Mouse (Mus musculus): Measurements from ENCODE around the gene Dcpp1. TPM values are rescaled to one million over a fixed set of nuclear protein-coding genes. Genes with fewer than 3 reads are reported as not detected.

The Dcpp1 gene
- polyA plus RNA-seq, 2 experiments: not detected

- ATAC-seq (ENCODE audit: low FRiP score, low read depth) (no peak), DNase-seq (ENCODE audit: low spot score) (no peak)
- H3K9me3 ChIP-seq (ENCODE audit: control insufficient read depth, low read length): no peaks in the 10 kb centered on the region
- 85% methylated on average over 6 of the region's 6 CpGs for WGBS
- H3K9ac ChIP-seq (ENCODE audit: low read depth, low read length, severe bottlenecking): no peak overlapping the region
- no peak overlapping the region for H3K27ac ChIP-seq (replicated peaks; ENCODE audit: low read depth, low read length)
- no peak overlapping the region for H3K4me3 ChIP-seq (replicated peaks; ENCODE audit: low read length)
- no peak overlapping the region for H3K4me2 ChIP-seq (replicated peaks; ENCODE audit: low read depth, low read length, severe bottlenecking)
- TF ChIP-seq POLR2A (IDR thresholded peaks at IDR 0.05; ENCODE audit: borderline replicate concordance, extremely low read depth, insufficient read depth, insufficient read length): no peak
- no peaks in the 10 kb centered on the region for H3K36me3 ChIP-seq (ENCODE audit: control insufficient read depth, insufficient read depth, low read length)
- no peaks in the 10 kb centered on the region for H3K27me3 ChIP-seq (ENCODE audit: control insufficient read depth, insufficient read depth, low read length)
- no peaks in the 10 kb centered on the region for H3K4me1 ChIP-seq (ENCODE audit: control insufficient read depth, insufficient read depth, low read length)
Observed at GRCm38 (mm10) chr17:23857193-23857592, 23.5 kb upstream of the Dcpp1 start.

GRCm38 (mm10) chr17:23857913-23858312 lies 22.8 kb upstream of the Dcpp1 start:
- Histone ChIP-seq H3K27ac (replicated peaks; ENCODE audit: low read depth, low read length) (no peak overlapping the region), H3K4me1 (ENCODE audit: control insufficient read depth, insufficient read depth, low read length) (no peaks in the 10 kb centered on the region), H3K9me3 (ENCODE audit: control insufficient read depth, low read length) (no peaks in the 10 kb centered on the region), H3K4me2 (replicated peaks; ENCODE audit: low read depth, low read length, severe bottlenecking) (no peak overlapping the region), H3K36me3 (ENCODE audit: control insufficient read depth, insufficient read depth, low read length) (no peaks in the 10 kb centered on the region), H3K27me3 (ENCODE audit: control insufficient read depth, insufficient read depth, low read length) (no peaks in the 10 kb centered on the region), H3K9ac (ENCODE audit: low read depth, low read length, severe bottlenecking) (no peak overlapping the region), H3K4me3 (replicated peaks; ENCODE audit: low read length) (no peak overlapping the region)
- no peak for ATAC-seq (ENCODE audit: low FRiP score, low read depth)
- 57% methylated on average over 2 of the region's 2 CpGs for WGBS
- no peak for TF ChIP-seq POLR2A (IDR thresholded peaks at IDR 0.05; ENCODE audit: borderline replicate concordance, extremely low read depth, insufficient read depth, insufficient read length)
- no peak for DNase-seq (ENCODE audit: low spot score)

GRCm38 (mm10) chr17:23862926-23863325 lies 17.8 kb upstream of the Dcpp1 start:
- TF ChIP-seq POLR2A (IDR thresholded peaks at IDR 0.05; ENCODE audit: borderline replicate concordance, extremely low read depth, insufficient read depth, insufficient read length): no peak
- 89% methylated on average over 4 of the region's 4 CpGs for WGBS

GRCm38 (mm10) chr17:23867756-23868155 lies 12.9 kb upstream of the Dcpp1 start, which contains the start of gene Prss21:
TSS of gene Prss21 (plus strand) at chr17:23868056.
- Histone ChIP-seq H3K27me3 (ENCODE audit: control insufficient read depth, insufficient read depth, low read length) (no peaks in the 10 kb centered on the region), H3K4me1 (ENCODE audit: control insufficient read depth, insufficient read depth, low read length) (no peaks in the 10 kb centered on the region), H3K36me3 (ENCODE audit: control insufficient read depth, insufficient read depth, low read length) (no peaks in the 10 kb centered on the region), H3K9me3 (ENCODE audit: control insufficient read depth, low read length) (no peaks in the 10 kb centered on the region), H3K4me2 (replicated peaks; ENCODE audit: low read depth, low read length, severe bottlenecking) (no peak within 1 kb of the TSS), H3K27ac (replicated peaks; ENCODE audit: low read depth, low read length) (no peak within 1 kb of the TSS), H3K9ac (ENCODE audit: low read depth, low read length, severe bottlenecking) (no peak within 1 kb of the TSS), H3K4me3 (replicated peaks; ENCODE audit: low read length) (no peak within 1 kb of the TSS)
- no peak for ATAC-seq (ENCODE audit: low FRiP score, low read depth)
- DNase-seq (ENCODE audit: low spot score): no peak
- 87% methylated on average over 15 of the region's 15 CpGs for WGBS
- TF ChIP-seq POLR2A (IDR thresholded peaks at IDR 0.05; ENCODE audit: borderline replicate concordance, extremely low read depth, insufficient read depth, insufficient read length): no peak

More at GRCm38 (mm10) chr17:23862926-23863325, 17.8 kb upstream of the Dcpp1 start:
- no peaks in the 10 kb centered on the region for H3K9me3 ChIP-seq (ENCODE audit: control insufficient read depth, low read length)
- no peak overlapping the region for H3K9ac ChIP-seq (ENCODE audit: low read depth, low read length, severe bottlenecking)
- no peak overlapping the region for H3K27ac ChIP-seq (replicated peaks; ENCODE audit: low read depth, low read length)
- no peak overlapping the region for H3K4me2 ChIP-seq (replicated peaks; ENCODE audit: low read depth, low read length, severe bottlenecking)
- H3K36me3 ChIP-seq (ENCODE audit: control insufficient read depth, insufficient read depth, low read length): no peaks in the 10 kb centered on the region
- ATAC-seq (ENCODE audit: low FRiP score, low read depth) (no peak), DNase-seq (ENCODE audit: low spot score) (no peak)
- no peaks in the 10 kb centered on the region for H3K4me1 ChIP-seq (ENCODE audit: control insufficient read depth, insufficient read depth, low read length)
- no peak overlapping the region for H3K4me3 ChIP-seq (replicated peaks; ENCODE audit: low read length)
- no peaks in the 10 kb centered on the region for H3K27me3 ChIP-seq (ENCODE audit: control insufficient read depth, insufficient read depth, low read length)

GRCm38 (mm10) chr17:23868513-23868912 lies 12.2 kb upstream of the Dcpp1 start:
- no peak for ATAC-seq (ENCODE audit: low FRiP score, low read depth)

More at GRCm38 (mm10) chr17:23868513-23868912, 12.2 kb upstream of the Dcpp1 start:
- Histone ChIP-seq H3K4me3 (replicated peaks; ENCODE audit: low read length) (no peak overlapping the region), H3K9ac (ENCODE audit: low read depth, low read length, severe bottlenecking) (no peak overlapping the region), H3K27me3 (ENCODE audit: control insufficient read depth, insufficient read depth, low read length) (no peaks in the 10 kb centered on the region), H3K27ac (replicated peaks; ENCODE audit: low read depth, low read length) (no peak overlapping the region), H3K36me3 (ENCODE audit: control insufficient read depth, insufficient read depth, low read length) (no peaks in the 10 kb centered on the region), H3K9me3 (ENCODE audit: control insufficient read depth, low read length) (no peaks in the 10 kb centered on the region), H3K4me2 (replicated peaks; ENCODE audit: low read depth, low read length, severe bottlenecking) (no peak overlapping the region), H3K4me1 (ENCODE audit: control insufficient read depth, insufficient read depth, low read length) (no peaks in the 10 kb centered on the region)
- no peak for TF ChIP-seq POLR2A (IDR thresholded peaks at IDR 0.05; ENCODE audit: borderline replicate concordance, extremely low read depth, insufficient read depth, insufficient read length)
- no peak for DNase-seq (ENCODE audit: low spot score)
- whole genome bisulfite sequencing: 83% methylated on average over 11 of the region's 11 CpGs

All from limb, embryonic 14.5 days (tissue).